Mouse (Mus musculus) G1E-ER4 (cell line): ENCODE data around the gene Sox21. TPM values are rescaled to one million over a fixed set of nuclear protein-coding genes. Genes with fewer than 3 reads are reported as not detected.

Experiments
- GATA1 ChIP-seq: IDR thresholded peaks from one replicate; pipeline ENCODE4 v1.8.0; 2012; ENCODE audit warnings: low read length, inconsistent platforms
- polyA plus RNA-seq: library from polyadenylated mRNA; stranded (reverse); fragments of >175 nt; gene quantifications from 2 replicates; pipeline ENCODE4 v1.2.3, GENCODE M21; 2012

Gene Sox21
- polyA plus RNA-seq = not detected in 2 replicates

- no peak for TF ChIP-seq GATA1
These were observed at the start of gene Sox21 for GRCm38 (mm10) chr14:118236886-118237289. TSS of gene Sox21 (minus strand) at chr14:118237030.

GRCm38 (mm10) chr14:118286096-118286495 is 49.3 kb upstream of the Sox21 start:
- TF ChIP-seq GATA1 = no peak

- TF ChIP-seq GATA1 = no peak
These were observed 46.1 kb upstream of the Sox21 start for GRCm38 (mm10) chr14:118282917-118283316.

- no peak for TF ChIP-seq GATA1
These were observed 45.4 kb upstream of the Sox21 start for GRCm38 (mm10) chr14:118282272-118282671.

DNA sequence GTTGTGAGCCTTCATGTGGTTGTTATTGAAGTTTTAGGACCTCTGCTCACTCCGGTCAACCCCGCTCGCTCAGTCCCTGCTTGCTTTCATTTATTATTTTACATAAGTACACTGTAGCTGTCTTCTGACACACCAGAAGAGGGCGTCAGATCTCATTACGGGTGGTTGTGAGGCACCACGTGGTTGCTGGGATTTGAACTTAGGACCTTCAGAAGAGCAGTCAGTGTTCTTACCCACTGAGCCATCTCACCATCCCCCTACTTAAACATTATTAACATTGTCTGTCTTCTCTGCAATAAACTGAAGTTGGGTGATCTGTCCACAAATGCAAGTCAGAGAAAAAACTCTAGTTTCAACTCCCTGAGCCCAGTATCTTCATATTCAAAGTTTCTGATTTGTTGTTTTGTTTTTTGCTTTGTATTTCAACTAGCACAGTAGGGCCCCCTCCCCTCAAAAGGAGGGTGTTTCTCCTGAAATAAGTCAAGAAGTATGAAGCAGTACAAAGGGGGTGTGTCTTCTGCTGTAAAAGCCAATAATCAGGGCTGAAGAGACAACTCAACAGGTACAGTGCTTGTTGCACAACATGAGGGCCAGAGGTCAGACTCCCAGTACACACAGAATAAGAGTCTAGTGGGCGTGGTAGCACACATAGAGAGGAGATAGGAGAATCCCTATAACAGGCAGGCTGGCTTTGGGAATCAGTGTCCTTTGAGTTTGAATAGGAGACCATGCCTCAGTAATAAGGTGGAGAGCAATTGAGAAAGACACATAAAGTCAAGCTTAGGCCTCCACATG is 41.1 kb upstream of the Sox21 start:
- no peak for TF ChIP-seq GATA1

DNA sequence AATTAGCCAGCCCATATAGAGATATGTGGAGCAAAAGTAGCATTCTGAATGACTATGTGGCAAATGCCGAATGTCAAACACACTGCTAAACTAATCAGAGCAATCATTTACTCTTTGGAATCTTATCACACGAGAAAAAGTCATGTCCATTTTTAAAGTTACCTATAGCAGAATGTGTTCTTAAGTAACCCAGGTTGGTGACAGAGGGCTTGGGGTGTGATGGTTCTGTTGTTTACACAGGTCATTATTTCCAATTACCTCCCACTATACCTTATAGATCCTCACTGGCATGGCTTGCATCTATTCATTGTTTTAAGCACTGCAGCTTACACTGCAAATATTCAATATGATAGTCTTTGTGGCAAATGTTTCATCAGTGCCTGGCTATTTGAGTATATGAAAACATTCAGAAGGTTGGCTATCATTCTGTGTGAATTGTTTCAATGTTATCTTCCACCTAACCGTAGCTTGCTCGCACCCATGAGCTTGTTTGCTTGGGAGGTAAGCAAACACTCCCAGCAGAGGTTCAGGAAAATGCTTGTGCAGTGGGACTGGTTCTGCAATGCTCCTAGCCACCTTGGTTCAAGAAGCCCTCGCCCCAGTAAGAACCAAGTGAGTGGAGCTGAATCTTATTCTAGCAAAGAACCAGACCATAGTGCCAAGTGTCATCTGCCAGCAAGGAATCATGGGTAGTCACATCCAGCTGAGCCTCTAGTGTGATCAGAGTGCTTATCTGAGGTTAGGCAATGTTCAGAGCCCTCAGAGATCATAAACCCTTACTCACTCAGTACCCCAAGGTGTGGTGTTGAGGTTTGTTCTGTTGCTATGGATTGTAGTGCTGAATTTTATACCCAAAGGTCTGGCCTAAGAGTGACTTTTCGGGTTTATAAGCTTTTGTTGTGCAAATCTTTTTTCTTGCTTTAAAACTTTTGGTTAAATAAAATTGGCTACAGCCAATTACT is 36.0 kb upstream of the Sox21 start:
- TF ChIP-seq GATA1 = no peak

DNA sequence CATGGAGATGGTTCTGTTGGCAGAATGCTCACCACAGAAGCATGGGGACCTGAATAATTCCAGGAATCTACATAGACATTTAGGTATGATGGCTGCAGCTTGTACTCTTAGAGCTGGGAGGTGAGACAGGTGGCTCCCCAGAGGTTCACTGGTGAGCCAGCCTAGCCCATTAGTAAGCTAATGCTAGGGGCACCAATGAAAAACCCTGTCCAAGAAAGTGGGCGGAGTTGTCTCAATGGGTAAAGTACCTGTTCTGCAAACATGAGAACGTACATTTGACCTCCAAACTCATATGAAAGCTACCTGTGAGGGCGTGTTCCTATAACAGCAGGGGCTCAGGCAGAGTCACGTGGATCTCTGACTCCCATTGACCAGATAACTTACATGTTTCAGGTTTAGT is 32.0 kb upstream of the Sox21 start:
- no peak for TF ChIP-seq GATA1

DNA sequence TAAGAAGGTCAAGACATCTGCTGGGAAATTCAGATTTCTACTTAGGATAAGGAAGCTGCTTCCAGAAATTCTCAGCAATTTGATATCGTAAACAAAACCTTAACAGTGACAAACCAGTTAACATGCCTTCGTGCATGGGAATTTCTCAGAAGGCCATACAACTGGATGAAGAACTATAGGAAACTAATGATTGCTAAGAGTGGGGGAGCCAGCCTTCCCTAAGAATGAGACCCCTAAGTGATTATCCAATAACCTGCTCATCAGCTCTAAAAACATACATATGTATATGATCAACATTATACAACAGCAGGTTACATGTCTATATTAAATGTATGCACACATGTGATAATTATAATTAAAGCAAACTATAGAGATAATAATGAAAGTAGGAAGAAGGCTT is 29.8 kb upstream of the Sox21 start, which contains the start of gene Gm9376:
TSS of gene Gm9376 (plus strand) at position 301 of the 400 bp plus-strand sequence.
- no peak for TF ChIP-seq GATA1

DNA sequence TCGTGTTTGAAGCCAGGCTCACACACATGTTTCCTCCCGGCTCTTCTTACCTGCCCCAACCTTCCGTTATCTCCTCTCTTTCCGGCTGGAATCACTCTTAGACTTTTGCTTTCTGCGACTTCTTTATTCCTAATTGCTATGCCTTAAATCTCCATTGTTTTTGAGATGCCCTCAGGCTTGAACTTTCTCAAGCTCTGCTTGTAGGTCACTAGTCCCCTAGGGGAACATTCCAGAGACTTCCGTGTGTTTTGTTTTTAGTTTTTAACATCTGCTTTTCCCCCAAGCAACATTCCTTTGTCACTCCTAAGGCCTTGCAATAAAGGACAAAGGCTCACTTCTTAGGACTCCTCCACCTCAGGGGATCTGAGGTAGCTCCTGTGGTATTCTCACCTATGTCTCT is 16.6 kb upstream of the Sox21 start:
- TF ChIP-seq GATA1 = no peak

DNA sequence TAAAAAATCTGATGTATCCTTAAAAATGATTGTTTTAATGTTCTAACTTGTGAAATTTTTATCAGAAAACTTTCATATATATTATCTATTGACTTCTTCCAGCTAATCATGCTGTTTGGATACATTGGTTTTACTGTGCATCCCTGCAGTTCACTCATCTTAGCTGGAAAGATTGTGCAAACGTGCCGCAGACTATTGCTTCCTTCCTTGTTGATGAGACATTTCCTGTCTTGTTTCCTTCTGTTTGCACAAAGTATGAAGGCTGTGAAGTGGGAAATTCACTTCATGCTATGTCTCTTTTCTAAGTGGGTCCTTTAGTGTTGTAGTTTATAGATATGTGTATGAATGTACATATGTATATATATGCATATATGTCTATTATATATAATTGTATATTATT is 4.6 kb upstream of the Sox21 start:
- no peak for TF ChIP-seq GATA1

DNA sequence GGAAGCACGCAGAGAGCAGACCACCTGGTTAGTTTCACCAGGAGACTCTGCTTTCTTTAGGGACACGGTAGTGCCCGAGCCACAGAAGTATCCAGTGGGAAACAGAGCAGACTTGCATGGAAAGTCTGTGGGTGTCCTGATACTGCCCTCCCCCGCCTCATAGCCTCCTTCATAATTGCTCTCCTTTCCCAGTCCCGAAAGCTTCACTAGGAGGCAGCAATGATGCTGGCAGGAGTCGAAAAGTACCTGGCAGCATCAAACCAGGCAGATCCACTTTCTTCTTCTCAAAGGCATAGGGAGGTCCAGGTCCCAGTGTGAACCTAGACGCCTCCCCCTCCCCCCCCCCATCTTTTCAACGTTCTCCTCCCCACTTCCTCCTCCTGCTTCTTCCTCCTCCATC is 2.5 kb upstream of the Sox21 start:
- TF ChIP-seq GATA1 = no peak

- TF ChIP-seq GATA1 = no peak
These were observed 956 bp upstream of the Sox21 start for GRCm38 (mm10) chr14:118237786-118238185.

GRCm38 (mm10) chr14:118235973-118236885 is 601 bp downstream of the Sox21 start:
- no peak for TF ChIP-seq GATA1

DNA sequence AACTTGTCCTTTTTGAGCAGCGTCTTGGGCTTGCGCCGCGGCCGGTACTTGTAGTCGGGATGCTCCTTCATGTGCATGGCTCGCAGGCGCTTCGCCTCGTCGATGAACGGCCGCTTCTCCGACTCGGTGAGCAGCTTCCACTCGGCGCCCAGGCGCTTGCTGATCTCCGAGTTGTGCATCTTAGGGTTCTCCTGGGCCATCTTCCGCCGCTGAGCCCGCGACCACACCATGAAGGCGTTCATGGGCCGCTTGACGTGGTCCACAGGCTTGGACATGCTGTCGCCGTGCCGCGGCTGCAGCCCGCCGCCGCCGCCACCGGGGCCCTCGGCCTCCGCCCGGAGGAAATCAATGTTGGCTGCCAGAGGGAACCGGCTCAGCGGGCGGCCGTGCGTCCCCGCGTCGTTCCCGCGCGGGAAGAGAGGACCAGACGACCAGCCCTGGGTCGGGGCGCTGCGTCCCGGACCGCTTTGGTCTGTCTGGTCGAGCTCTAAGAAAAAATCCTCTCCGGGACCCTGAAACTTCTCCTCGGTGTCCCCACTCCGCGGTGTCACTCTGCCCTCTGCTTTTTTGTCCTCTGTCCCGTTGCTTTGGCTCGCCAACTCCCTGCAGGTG is 1.4 kb downstream of the Sox21 start:
- no peak for TF ChIP-seq GATA1
